Mouse (Mus musculus) cerebellum, adult 2 months (tissue): ENCODE measurements around the gene Mmp24.

Experiments
- CTCF ChIP-seq: fragments of 200-500 bp; IDR thresholded peaks from 2 replicates; pipeline ENCODE4 v1.5.1; 2011; ENCODE audit warnings: low read depth, mild to moderate bottlenecking, control low read depth, low read length, moderate library complexity, borderline replicate concordance; ENCODE audit not compliant: insufficient read depth
- POLR2A ChIP-seq: fragments of 200-500 bp; IDR thresholded peaks from 2 replicates; pipeline ENCODE4 v1.6.1; 2011; ENCODE audit warnings: low read length, control low read depth, borderline replicate concordance; ENCODE audit not compliant: insufficient read depth

DNA sequence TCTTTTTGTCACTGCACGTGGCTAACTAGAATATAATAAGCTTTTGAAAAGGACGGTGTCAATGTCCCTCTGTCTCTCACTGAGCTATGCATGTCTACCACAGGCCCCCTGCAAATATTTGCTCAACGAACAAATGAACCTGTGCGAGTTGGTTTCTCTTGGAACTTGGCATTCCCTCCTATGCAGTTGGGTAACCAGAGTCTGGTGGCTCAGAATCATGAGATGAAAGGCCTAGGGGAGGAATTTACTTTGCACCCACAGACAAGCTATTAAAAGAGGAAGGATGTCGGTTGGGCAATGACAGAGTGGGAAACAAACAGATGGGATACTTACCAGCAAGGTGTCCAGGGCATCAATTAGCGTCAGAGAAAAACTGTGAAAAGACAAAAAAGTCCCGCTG is 48.8 kb upstream of the Mmp24 start:
- TF ChIP-seq POLR2A: no peak
- no peak for TF ChIP-seq CTCF
